Mouse (Mus musculus) midbrain, embryonic 15.5 days (tissue): ENCODE data around the gene Itpr1. TPM values are rescaled to one million over a fixed set of nuclear protein-coding genes. Genes with fewer than 3 reads are reported as not detected.

Source experiments
- ATAC-seq: fragments of 200-750 bp; cut with Nextera tagmentation; replicated peaks from 2 replicates; pipeline ENCODE4 v1.8.0; 2017; ENCODE audit warnings: moderate TSS enrichment
- H3K27ac ChIP-seq: fragments of 300-500 bp; sonication (generic); 2 replicates; pipeline ENCODE4 v1.5.1; 2015; ENCODE audit warnings: mild to moderate bottlenecking, inconsistent platforms
- H3K27me3 ChIP-seq: fragments of 300-500 bp; sonication (generic); replicated peaks from 2 replicates; pipeline ENCODE4 v1.6.1; 2015; ENCODE audit warnings: inconsistent platforms
- H3K36me3 ChIP-seq: fragments of 300-500 bp; sonication (generic); replicated peaks from 2 replicates; pipeline ENCODE4 v1.6.1; 2015; ENCODE audit warnings: inconsistent platforms
- H3K4me1 ChIP-seq: fragments of 300-500 bp; sonication (generic); 2 replicates; pipeline ENCODE4 v1.6.1; 2015; ENCODE audit warnings: inconsistent platforms
- H3K4me2 ChIP-seq: fragments of 300-500 bp; sonication (generic); 2 replicates; pipeline ENCODE4 v1.6.1; 2015; ENCODE audit warnings: inconsistent platforms, mild to moderate bottlenecking, moderate library complexity
- H3K4me3 ChIP-seq: fragments of 300-500 bp; sonication (generic); 2 replicates; pipeline ENCODE4 v1.5.1; 2015; ENCODE audit warnings: mild to moderate bottlenecking, inconsistent platforms
- H3K9ac ChIP-seq: fragments of 300-500 bp; sonication (generic); 2 replicates; pipeline ENCODE4 v1.6.1; 2015; ENCODE audit warnings: mild to moderate bottlenecking, inconsistent platforms
- H3K9me3 ChIP-seq: fragments of 300-500 bp; sonication (generic); 2 replicates; pipeline ENCODE4 v1.6.1; 2016; ENCODE audit warnings: inconsistent platforms
- WGBS: fragments of 180-500 bp; shearing (Covaris S2); methylation state at CpG from one replicate; pipeline ENCODE4 v1.1.7; 2015; ENCODE audit warnings: mixed read lengths; 5-methylcytosine and 5-hydroxymethylcytosine counted together
- polyA plus RNA-seq: library from polyadenylated mRNA; unstranded; fragments of >200 nt; fragmentation: Nextera tagmentation; extraction: Ambion mirVana; gene quantifications from 2 replicates; pipeline ENCODE4 v1.2.1, GENCODE M21; 2015

Gene Itpr1
- polyA plus RNA-seq, 1 experiment from 2014 or later = 4.7 TPM

DNA sequence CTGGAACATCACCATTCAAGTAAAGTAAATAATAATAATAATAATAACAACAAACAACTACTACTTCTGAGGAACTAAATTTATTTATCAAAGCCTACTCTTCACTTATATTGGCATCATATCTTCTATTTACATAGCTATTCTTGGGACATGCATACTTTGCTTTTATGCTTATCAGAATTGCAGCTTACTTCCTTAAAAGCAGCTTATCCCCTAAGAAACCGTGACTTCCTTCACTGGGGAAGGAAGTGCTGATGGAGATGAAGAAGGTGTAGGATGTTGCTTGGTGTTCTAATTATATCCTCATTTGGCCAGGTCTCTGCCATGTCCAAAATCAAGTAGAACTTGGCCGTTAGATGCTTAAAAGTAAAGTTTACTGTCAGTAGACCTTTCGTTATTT lies 215.5 kb downstream of the Itpr1 start:
- Histone ChIP-seq H3K27ac (no peak overlapping the region), H3K4me1 (peaks cover 15% of the 10 kb centered on the region), H3K9me3 (no peaks in the 10 kb centered on the region), H3K9ac (no peak overlapping the region), H3K27me3 (no peaks in the 10 kb centered on the region), H3K36me3 (no peaks in the 10 kb centered on the region), H3K4me2 (no peak overlapping the region), H3K4me3 (no peak overlapping the region)
- 91% methylated on average over 3 of the region's 3 CpGs for WGBS
- ATAC-seq = no peak

DNA sequence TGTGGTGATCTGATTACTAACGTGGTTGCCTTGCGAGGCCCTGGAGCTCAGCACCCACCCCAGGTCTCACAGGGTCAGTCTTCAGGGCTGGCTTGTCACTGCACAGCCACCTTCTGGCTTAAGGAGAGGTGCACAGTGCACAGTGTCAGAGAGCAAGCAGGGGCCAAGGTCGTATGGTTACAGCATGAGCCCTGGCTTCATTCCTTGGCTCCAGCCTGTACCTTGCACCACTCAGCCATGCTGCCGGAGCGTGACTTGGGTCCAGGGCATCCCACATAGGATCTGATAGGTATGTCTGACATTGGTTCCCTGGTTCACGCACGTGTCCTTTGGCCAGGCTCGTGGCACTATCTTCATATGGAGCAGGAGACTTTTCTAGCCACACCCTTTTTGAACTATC lies 217.1 kb downstream of the Itpr1 start:
- Histone ChIP-seq H3K27ac (no peak overlapping the region), H3K9ac (no peak overlapping the region), H3K4me2 (no peak overlapping the region), H3K36me3 (no peaks in the 10 kb centered on the region), H3K4me1 (peaks cover 14% of the 10 kb centered on the region), H3K27me3 (no peaks in the 10 kb centered on the region), H3K9me3 (no peaks in the 10 kb centered on the region), H3K4me3 (no peak overlapping the region)
- 91% methylated on average over 8 of the region's 8 CpGs for WGBS
- no peak for ATAC-seq

DNA sequence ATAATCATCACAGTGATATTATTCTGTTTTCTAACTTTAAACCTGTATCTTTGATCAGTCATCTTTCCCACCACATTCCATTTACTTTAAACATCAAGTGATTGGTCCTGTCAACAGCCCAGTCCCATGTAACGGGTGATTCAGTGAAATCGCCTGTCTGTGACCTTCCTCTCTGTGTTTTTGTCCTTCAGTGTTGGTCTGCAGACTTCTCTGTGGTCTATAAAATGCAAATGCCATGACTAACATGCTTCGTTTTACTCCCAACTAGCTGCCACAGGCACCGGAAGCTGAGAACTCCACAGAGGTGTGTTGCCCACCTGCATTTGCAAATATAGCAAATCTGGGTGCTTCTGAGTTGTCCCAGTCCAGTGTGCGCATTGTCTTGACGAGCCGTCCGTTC lies 218.3 kb downstream of the Itpr1 start:
- Histone ChIP-seq H3K4me1 (peaks cover 20% of the 10 kb centered on the region), H3K27me3 (no peaks in the 10 kb centered on the region), H3K9ac (no peak overlapping the region), H3K4me2 (no peak overlapping the region), H3K9me3 (no peaks in the 10 kb centered on the region), H3K27ac (no peak overlapping the region), H3K4me3 (no peak overlapping the region), H3K36me3 (no peaks in the 10 kb centered on the region)
- no peak for ATAC-seq
- WGBS = 81% methylated on average over 8 of the region's 8 CpGs

DNA sequence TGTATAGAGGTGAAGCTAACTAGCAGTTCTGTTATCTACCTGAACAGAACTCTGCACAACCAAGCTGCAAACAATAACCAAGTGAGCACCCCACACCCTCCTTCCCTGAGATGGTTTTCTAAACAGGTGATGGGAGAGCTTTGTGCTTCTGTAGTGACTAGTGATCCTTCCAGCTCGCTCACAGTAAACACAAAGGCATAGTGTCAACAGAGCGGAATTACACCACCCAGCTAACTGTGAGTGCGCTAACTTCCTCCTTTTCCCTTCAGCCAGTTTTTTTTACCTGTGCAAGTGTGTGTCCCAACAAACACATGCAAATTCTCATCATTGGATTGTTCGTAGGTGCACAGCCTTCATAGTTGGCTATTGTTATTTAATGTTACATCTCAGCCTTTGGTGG lies 219.9 kb downstream of the Itpr1 start:
- WGBS = 89% methylated on average over 4 of the region's 4 CpGs
- Histone ChIP-seq H3K4me2 (no peak overlapping the region), H3K36me3 (no peaks in the 10 kb centered on the region), H3K4me3 (no peak overlapping the region), H3K9ac (no peak overlapping the region), H3K27me3 (no peaks in the 10 kb centered on the region), H3K9me3 (no peaks in the 10 kb centered on the region), H3K4me1 (peaks cover 16% of the 10 kb centered on the region), H3K27ac (no peak overlapping the region)
- no peak for ATAC-seq

DNA sequence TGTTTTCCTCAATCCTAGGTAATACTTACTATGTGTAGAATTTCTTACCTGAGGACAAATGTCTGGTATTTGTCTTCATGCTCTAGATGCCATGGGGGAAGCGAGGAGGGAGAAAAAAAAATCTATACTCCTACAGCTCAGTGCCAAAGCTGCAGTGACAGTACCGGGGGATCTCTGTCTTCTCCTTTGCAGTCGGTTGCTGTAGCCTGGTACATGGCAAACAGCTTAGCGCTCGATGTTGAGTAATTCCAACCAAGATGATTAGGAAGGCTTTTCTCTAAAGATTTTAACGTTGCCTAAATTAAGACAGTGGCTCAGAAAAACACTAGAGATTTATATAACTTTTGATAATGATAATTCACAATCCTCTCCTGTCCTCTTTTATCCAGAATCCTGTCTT lies 221.9 kb downstream of the Itpr1 start:
- ATAC-seq = no peak
- Histone ChIP-seq H3K9me3 (no peaks in the 10 kb centered on the region), H3K4me1 (peaks cover 16% of the 10 kb centered on the region), H3K36me3 (no peaks in the 10 kb centered on the region), H3K27me3 (no peaks in the 10 kb centered on the region), H3K4me3 (no peak overlapping the region), H3K4me2 (no peak overlapping the region), H3K9ac (no peak overlapping the region), H3K27ac (no peak overlapping the region)
- WGBS = 61% methylated on average over 6 of the region's 6 CpGs

DNA sequence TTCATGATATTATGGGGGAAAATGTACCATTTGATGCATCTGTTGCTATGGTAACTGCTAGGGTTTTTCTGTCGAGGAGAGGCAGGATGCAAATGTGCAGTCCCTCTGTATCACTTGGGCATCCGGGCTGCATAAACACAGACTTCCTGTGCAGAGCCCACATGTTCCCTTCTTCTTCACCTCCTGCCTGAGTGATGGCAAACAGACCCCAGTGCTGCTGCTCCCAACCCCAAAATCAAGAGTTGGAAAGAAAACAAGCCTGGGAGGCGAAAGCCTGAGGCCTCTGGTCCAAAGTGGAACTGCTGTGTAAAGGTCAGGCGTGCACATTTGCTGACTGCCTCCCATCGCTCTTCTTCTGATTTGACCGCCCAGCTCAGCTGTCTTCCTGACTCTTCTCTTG lies 222.6 kb downstream of the Itpr1 start:
- Histone ChIP-seq H3K4me2 (no peak overlapping the region), H3K27ac (peak overlapping the region; percentile 69), H3K27me3 (no peaks in the 10 kb centered on the region), H3K4me3 (no peak overlapping the region), H3K36me3 (no peaks in the 10 kb centered on the region), H3K4me1 (peaks cover 16% of the 10 kb centered on the region), H3K9me3 (no peaks in the 10 kb centered on the region), H3K9ac (no peak overlapping the region)
- WGBS = 53% methylated on average over 6 of the region's 6 CpGs
- peak; percentile 70 for ATAC-seq

DNA sequence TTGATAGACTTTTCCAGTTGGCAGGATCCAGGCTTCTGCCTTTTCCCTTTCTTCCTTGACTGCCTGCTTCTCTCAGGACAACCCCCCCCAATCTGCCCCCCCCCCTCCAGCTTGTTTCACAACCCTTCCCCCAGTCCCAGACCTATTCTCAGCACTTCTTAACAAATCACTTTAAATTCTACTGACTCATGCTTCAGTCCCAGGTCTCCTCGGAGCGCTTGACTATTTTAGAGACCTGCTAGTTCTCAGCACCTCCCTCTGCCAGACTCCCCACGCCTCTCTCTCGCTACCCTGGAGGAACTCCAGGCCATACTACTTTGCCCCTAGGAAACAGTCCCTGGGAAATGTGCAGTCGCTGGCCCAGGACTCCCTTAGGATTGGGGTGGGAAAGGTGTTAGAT lies 223.7 kb downstream of the Itpr1 start:
- H3K36me3 ChIP-seq = no peaks in the 10 kb centered on the region
- H3K4me1 ChIP-seq = peaks cover 16% of the 10 kb centered on the region
- no peaks in the 10 kb centered on the region for H3K27me3 ChIP-seq
- no peak overlapping the region for H3K4me2 ChIP-seq
- H3K27ac ChIP-seq = no peak overlapping the region
- no peak for ATAC-seq
- WGBS = 56% methylated on average over 5 of the region's 5 CpGs
- H3K9me3 ChIP-seq = no peaks in the 10 kb centered on the region
- H3K4me3 ChIP-seq = no peak overlapping the region
- no peak overlapping the region for H3K9ac ChIP-seq

DNA sequence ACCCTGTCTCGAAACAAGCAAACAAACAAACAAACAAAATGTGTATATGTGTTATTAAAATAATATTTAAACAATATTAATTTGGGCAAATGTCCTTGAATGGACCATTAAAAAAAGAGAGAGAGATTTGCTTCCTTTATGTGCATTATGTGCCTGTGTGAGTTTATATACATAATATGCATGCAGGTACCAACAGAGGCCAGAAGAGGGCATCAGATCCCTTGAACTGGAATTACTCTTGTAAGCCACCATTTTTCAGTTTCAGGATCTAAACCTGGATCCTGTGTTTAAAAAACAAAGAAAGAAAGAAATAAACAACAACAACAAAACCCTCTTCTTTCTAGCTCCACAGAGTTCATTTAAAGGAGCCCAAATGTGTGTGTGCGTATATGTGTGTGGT lies 228.4 kb downstream of the Itpr1 start:
- ATAC-seq = no peak
- Histone ChIP-seq H3K4me1 (peaks cover 4% of the 10 kb centered on the region), H3K9ac (no peak overlapping the region), H3K9me3 (no peaks in the 10 kb centered on the region), H3K27me3 (no peaks in the 10 kb centered on the region), H3K4me3 (no peak overlapping the region), H3K4me2 (no peak overlapping the region), H3K36me3 (no peaks in the 10 kb centered on the region), H3K27ac (no peak overlapping the region)
- 97% methylated on average over 2 of the region's 2 CpGs for WGBS

DNA sequence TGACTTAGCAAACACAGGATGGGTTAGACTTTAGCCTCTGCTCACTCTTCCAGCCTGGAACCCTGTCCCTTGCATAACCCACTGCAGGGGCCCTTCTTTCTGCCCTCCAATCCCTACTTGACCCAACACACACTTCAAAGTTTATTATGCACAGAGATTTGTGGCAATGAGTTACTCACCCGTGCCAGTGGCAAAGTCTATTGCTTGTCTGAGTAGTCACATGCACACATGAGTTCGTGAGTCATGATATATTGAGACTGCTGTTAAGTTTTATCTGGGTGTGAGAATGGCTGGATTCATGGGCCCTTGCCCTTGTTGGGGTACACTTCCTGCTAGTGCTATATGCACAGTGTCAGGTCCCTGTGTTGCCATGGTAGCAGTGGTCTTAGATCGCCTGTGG lies 229.4 kb downstream of the Itpr1 start:
- Histone ChIP-seq H3K4me1 (peaks cover 2% of the 10 kb centered on the region; the same call in 1 of the 2 replicates), H3K27ac (no peak overlapping the region), H3K4me2 (no peak overlapping the region), H3K9me3 (no peaks in the 10 kb centered on the region), H3K27me3 (no peaks in the 10 kb centered on the region), H3K9ac (no peak overlapping the region), H3K36me3 (no peaks in the 10 kb centered on the region), H3K4me3 (no peak overlapping the region)
- ATAC-seq = no peak
- WGBS = 89% methylated on average over 3 of the region's 3 CpGs

DNA sequence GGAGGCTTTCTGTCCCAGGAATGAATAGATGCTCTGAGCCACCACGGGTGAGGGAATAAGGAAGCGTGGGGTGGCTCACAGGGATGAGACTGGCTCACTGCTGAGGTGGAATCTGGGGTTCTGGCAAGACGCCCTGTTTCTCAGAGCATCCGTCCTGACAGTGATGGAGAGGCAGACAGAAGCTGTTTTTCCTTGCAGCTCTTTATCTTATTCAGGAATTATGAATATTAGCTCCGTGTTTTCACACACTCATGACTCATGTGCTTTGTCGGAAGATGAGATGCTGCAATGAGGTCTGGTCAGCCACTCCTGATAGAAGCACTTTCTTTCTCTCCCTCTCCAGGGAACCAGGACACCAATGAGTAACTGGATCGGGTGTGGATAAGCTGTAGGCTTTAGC lies 231.5 kb downstream of the Itpr1 start:
- no peak for ATAC-seq
- no peaks in the 10 kb centered on the region for H3K27me3 ChIP-seq
- no peak overlapping the region for H3K9ac ChIP-seq
- no peak overlapping the region for H3K4me2 ChIP-seq
- WGBS = 74% methylated on average over 7 of the region's 7 CpGs
- no peak overlapping the region for H3K27ac ChIP-seq
- no peak overlapping the region for H3K4me3 ChIP-seq
- H3K36me3 ChIP-seq = no peaks in the 10 kb centered on the region
- H3K9me3 ChIP-seq = no peaks in the 10 kb centered on the region
- H3K4me1 ChIP-seq = peaks cover 2% of the 10 kb centered on the region; the same call in 1 of the 2 replicates

DNA sequence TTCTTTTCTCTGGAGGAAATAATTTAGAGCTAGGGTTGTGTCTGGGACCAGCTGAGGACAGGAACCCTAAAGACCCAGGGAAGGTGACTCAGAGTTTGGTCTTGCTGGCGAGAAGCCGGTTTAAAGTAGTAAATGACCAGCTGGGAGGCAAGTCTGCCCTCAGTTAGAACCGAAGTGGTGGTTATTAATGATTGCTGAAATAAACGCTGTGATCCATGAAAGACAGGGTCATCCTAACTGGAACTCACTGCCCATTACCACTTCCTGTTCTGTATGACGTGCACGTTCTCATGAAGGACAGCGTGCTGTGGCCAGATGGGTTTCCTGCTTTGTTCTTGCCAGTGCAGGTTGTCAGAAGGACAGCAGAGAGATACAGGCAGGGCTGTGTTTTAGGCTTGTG lies 232.1 kb downstream of the Itpr1 start:
- ATAC-seq = no peak
- Histone ChIP-seq H3K4me3 (no peak overlapping the region), H3K4me1 (peaks cover 2% of the 10 kb centered on the region; the same call in 1 of the 2 replicates), H3K27ac (no peak overlapping the region), H3K27me3 (no peaks in the 10 kb centered on the region), H3K4me2 (no peak overlapping the region), H3K36me3 (no peaks in the 10 kb centered on the region), H3K9me3 (no peaks in the 10 kb centered on the region), H3K9ac (no peak overlapping the region)
- WGBS = 91% methylated on average over 7 of the region's 7 CpGs

DNA sequence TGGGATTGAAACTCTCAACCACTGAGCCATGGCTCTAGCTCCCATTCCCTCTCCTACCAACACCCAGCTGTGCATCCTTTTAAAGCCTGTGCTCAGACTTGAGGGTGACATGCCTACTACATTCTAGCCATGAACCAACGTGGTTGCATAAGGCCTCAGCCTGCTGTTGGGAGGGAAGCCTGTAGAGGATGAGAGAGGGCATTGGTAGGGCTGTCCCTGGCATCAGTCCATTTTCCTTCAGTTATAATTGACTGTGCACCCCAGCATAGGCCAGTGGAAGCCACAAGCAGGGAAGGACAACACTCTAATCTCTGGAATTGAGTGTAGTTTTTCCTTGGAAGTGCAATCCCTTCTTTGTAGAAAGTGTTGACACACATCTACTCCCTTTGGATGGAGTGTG lies 233.9 kb downstream of the Itpr1 start:
- Histone ChIP-seq H3K4me2 (no peak overlapping the region), H3K4me3 (no peak overlapping the region)
- WGBS = 89% methylated on average over 1 of the region's 1 CpGs

DNA sequence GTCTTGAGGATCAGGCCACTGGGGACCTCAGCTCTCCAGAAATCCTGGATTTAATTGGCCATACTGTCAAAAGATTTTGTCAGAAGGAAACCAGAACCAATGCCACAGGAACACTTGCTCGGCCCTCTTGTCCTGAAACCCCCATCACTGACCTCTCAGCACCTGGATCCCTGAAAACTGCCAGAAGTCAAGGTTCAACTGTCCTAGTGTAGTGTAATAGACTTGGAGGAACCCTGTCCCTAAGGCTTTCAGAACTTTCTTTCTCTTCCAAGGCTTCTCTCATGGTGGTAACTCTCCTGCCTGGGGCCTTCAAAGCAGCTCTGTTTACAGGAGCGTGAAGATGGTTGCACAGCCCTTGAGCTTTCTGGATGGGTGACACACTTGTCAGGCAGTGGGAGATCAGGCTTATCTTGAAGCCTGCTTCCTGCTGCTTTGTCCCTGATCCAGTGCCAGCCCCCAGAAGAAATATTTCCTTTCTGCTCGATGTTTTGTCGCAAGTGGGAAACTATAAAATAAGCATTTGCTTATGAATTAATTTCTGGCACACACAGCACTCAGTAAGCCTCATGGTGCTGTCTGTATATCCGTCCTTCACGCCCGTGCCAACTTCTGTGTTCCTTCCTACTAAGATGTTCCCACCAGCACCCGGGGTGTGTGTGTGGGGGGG lies 234.4 kb downstream of the Itpr1 start:
- H3K4me3 ChIP-seq = no peak overlapping the region
- H3K27me3 ChIP-seq = no peaks in the 10 kb centered on the region
- no peak overlapping the region for H3K9ac ChIP-seq
- H3K27ac ChIP-seq = no peak overlapping the region
- H3K4me2 ChIP-seq = no peak overlapping the region
- H3K4me1 ChIP-seq = peaks cover 2% of the 10 kb centered on the region; the same call in 1 of the 2 replicates
- WGBS = 70% methylated on average over 8 of the region's 8 CpGs
- no peaks in the 10 kb centered on the region for H3K9me3 ChIP-seq
- no peaks in the 10 kb centered on the region for H3K36me3 ChIP-seq
- ATAC-seq = no peak

More for the DNA sequence above, 233.9 kb downstream of the Itpr1 start:
- ATAC-seq = no peak
- peaks cover 2% of the 10 kb centered on the region; the same call in 1 of the 2 replicates for H3K4me1 ChIP-seq
- H3K9ac ChIP-seq = no peak overlapping the region
- H3K27ac ChIP-seq = no peak overlapping the region
- no peaks in the 10 kb centered on the region for H3K27me3 ChIP-seq
- H3K36me3 ChIP-seq = no peaks in the 10 kb centered on the region
- no peaks in the 10 kb centered on the region for H3K9me3 ChIP-seq
